Mouse (Mus musculus) retina, adult 2 months (tissue): ENCODE results near the gene Ly9.

Experiments
- DNase-seq: peaks from one replicate; pipeline ENCODE4 v3.0.0-alpha.2; 2012; ENCODE audit warnings: low read depth, low spot score

Ly9 gene

DNA sequence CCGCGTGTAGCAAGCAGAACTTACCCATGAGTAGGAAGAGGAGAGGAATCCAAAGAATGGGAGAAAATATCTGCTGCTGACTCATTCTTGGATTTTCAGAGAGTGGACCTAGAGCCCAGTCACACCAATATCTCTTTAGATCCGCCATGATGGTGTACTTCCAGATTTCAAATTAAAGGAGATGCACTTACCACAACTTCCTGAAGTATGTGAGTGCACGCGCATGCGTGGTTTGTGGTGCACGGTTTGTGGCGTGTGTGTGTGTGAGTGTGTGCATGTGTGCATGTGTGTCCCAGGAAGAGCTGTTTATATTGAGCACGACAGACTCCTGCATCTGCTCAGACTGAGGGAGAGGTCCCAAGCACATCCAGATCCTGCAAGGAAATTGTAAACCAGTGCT lies at the start of gene Ly9:
TSS of gene Ly9 (minus strand) at position 235 of the 400 bp plus-strand sequence.
- no peak for DNase-seq

DNA sequence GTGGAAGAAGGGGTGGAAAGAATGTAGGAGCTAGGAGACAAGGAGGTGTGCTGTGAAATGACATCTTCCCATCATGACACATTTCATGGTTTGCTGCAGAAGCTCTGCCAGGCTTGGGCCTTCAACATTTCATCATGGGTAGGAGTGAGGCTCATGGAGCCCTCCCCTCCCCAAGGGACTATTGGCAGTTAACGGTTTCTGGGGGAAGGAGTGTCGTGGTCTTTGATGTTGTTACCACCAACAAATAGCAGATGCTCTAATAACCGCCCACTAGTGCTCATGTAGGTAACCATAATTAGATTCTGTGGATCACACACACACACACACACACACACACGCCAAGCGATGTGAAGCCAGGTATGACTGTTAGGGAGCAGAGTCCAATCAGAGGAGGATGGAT lies 45.5 kb upstream of the Ly9 start, which contains the start of gene Slamf7:
TSS of gene Slamf7 (minus strand) at position 302 of the 400 bp plus-strand sequence.
- no peak for DNase-seq

DNA sequence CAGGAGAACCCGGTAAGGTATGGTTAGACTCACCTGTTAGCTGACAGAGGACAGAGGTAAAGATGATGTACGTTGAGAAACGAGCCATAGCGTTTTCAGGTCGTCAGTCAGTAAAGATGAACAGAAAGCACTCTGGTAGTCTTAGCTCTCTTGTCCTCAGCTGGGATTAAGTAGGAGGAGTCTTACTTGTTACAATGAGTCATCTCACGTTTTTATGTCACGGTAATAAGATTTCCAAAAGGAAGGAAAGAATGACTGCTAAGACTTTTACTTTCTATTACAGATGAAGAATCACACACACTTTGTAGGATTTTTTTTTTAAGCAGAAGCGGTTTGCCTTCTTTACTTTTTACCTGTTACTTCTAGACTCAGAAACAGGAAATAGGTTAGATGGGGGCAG lies 41.6 kb upstream of the Ly9 start:
- no peak for DNase-seq

DNA sequence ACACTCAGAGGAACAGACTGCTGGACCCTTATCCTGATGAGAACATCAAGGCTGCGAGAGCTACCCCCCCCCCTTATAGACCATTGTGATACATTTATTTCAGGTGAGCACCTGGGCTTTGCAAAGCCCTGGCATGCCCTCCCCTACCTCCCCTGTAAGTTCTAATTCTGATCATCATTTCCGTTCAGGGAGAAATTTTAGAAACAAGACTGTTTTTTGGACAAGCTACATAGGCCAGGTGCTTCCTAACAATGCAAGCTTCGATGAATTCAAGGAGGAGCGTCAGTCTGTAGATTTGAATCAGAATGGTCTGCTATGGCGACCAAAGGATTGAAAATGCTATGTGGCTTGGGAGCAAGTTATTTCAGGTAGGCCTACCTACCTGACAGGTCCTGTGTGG lies 40.5 kb upstream of the Ly9 start:
- no peak for DNase-seq

DNA sequence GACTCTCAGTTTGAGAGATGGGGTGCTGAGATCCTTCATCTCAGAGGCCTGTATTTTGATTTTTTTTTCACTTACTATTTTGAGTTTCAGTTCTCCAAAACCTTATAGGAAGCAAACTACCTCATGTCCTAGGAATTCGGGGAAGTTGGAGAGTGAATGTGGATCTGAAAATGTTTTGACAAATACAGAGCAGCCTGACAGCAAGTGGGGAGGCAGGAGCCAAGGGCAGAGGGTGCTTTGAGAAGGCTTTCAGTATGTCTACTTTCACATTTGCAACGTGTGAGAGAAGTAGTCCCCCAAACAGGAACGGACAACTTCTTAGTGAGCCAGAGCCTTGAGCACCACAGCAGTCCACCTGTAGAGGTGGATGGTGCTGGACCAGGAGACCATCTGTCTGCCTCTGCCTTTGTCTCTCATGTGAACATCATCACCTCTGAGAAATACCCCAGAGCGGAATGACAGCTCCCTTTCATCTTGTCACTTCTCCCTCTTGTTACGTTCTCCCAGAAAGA lies 39.3 kb upstream of the Ly9 start:
- no peak for DNase-seq

DNA sequence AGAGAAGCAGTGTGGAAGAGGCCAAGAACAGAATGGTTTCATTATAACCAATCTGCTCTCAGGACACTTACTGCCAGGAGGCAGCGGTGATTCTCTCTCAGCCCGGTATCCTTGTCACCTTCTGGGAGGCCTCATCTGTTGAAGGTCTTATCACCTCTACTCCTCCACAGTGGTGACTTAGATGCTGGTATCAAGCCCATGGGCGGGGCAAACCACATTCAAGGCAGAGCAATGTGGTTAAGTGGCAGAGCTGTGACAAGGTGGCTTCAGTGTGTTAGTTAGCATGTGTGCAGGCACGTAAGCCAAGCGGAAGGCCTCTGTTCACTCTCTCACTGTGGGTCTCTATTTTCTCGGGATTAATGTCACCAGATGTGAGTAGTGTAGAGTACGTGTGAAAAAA lies 36.4 kb upstream of the Ly9 start:
- DNase-seq, result no peak

DNA sequence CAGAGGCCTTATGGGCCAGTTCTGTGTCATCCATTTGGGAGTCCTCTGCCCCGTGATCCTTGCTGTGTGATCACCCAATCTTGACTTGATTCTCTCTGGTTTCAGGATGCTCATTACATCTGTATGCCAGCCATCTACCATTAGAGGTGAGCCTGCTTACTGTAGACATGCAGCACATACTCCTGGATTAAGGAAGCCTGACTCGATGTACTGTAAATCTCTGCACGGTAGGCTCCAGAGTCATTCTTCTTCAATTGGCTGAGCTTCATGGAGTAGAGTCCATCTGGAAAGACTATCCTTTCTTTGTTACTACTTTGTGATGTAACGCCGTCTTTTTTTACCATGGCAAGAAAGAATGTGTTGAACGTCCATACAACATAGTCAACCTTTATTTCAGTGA lies 33.6 kb upstream of the Ly9 start:
- no peak for DNase-seq

DNA sequence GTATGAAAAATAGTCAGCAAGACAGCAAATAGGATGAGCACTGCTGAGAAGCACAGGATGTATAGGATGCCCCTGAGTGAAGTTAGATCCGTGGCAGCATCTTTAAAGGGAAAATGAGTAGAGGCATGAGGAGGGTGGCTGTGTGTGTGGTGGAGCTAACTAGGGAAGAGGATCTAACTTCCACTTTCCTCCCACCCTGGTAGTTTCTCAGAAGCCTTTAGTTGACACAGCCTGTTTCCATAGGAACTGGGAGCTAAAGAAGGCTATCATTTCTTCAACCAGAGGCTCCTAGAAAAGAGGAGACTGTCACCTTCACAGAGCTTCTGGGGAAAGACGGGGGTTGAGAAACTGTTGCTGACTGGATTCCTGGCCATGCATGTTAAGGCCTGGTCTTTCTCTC lies 31.5 kb upstream of the Ly9 start:
- DNase-seq, result no peak

DNA sequence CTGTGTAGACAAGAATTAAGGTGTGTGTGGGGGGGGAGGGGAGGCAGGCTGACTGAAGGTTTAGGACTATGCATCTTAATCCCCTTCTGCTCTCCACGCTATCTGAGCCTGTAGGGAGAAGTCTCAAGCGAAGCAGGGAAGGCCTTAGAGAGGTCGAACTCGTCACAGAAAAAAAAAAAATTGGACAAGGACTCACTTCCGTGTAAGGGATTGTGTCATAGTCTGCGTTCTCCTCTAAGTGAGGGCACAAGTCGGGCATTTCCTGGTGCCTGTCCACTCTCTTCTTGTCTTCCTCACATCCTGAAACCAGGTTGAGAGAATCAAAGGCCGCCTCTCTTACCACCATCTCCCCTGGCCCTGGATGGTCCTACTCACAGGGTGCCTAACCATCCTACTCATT lies 29.9 kb upstream of the Ly9 start:
- DNase-seq, result no peak

DNA sequence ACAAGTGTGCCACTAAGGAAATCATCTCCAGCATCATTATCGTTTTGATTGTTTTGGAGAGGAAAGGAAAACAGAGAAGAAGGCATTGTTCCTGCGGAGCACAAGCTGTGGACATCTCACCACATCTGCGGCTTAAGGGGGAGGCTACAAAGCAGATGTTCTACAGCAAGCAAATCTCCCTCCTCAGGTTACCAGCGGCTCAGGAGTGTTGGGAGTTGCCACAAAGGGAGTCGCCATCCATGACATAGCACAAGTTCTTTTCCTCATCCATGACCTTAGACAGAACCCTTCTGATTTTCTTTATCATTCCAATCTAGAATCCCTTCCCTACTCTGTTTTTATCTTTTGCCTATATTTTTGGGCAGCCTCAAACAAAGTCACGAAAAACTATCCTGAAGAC lies 28.5 kb upstream of the Ly9 start:
- DNase-seq, result no peak

DNA sequence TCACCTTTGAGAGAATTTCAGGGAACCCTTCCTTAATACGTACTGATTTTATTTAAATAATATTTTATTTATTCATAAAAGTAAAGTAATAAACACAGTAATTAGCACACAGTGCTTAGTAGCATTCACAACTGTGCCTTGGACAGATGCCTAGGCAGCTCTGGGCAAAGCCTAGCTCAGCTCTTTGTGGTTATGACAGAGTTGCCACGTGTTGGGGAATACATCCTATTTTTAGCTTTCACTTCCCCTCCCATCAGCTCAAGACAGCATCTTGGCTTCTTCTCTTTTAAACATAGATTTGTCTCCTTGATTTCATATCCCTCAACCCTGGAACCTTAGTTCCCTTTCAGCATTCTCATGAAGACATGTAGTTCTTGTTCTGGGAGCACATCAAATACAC lies 24.2 kb upstream of the Ly9 start:
- no peak for DNase-seq

DNA sequence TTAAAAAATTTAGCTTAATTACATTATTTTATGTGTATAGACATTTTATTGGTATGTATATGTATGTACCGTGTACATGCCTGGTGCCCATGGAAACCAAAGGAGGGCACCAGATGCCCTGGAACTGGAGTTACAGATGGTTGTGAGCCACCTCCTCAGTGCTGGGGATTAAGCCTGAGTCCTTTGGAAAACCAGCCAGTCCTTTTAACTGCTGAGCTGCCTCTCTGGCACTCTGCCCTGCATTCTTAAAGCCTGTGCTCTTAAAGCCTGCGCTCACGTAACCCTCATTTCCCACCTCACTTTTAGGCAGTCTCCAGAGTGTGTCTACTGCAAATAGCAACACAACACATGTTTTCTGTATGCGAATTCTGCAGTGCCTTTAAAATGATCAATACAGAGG lies 23.7 kb upstream of the Ly9 start:
- no peak for DNase-seq

DNA sequence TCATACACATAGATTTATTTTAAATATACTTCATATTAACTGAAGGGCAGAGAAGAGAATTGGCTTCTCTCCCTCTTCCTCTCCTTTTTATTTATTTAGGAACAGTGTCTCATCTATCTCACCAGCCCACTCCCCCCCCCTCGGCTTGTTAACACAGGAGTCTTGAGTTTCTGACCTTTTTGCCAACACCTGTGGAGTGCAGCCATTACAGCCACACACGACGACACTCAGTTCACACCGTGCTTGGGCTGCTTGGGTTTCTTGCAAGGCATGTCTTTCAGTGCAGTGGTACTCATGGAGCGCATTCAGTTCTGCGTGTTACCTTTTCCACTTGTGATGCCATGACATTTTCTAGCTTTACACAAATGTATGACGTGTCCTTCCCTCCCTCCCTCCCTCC lies 22.8 kb upstream of the Ly9 start:
- DNase-seq, result no peak

DNA sequence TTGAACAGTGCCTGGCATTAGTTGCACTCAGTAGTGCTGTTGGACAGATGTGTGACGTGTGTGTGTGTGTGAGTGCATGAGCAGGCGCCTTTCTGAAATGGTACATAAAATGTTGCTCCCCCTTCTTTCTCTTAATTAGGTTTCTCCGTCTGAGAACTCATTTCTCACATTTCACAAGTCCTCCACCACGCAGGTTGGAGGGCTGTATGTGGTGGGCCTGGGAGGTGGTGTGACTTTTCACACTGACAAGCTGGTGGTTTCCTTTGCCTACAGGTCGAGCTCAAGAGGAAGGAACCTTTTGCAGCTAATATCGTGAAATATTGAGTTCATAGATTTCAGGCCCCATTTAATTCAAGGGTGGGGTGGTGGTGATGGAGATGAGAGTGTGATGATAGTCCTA lies 22.0 kb upstream of the Ly9 start:
- DNase-seq, result no peak

DNA sequence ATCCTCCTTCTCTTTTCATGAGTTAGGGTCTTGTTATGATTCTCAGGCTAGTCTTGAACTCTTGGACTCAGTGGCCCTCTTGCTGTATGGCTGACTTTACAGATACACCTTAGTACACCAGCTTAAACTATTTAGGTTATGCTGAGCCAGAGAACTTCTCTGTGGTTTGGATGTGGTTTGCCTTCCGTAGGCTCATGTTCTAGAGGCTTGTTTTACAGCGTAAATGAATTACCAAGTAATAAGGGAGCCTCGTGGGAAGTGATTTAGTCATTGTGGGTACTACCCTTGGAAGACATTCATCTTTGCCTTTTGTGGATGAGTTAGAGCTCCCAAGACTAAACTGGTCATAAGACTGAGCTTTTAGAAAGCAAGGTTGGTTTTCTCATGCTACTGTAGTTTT lies 20.6 kb upstream of the Ly9 start:
- DNase-seq, result no peak

DNA sequence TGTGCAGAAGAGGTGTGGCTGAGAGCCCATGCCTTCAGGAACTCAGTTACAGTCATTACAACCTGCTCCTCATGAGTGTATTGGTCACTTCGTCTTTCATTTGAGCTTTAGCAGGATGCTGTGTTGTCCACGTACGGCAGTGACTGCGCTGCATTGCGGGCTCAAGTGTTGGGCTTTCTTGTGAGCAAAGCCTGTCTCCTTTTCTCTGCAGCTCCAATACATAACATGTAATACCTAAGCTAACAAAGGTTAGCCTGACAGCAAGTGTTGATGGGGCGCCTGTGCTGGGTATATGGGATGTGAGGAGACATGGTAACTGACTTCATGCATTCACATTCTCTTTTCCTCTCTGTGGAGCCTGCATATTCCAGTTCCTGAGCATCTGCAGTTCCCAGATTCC lies 12.9 kb upstream of the Ly9 start:
- no peak for DNase-seq

DNA sequence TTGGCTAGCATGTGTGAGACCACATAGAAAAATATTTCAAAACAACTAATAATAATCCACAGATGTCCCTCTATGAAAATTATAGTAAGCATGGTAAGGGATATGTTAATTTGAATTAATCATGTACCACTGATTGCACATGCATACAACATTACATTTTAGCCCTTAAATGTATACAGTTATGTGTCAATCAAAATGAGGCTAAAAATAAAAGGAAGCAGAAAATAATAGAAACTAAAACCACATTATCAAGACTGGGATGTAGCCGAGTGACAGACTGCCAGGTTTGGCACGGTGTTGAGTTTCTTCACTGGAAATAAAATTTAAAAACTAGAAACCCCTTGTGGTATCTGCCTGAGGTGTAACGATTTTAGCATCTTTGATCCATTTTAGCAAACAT lies 12.4 kb upstream of the Ly9 start:
- DNase-seq, result no peak

DNA sequence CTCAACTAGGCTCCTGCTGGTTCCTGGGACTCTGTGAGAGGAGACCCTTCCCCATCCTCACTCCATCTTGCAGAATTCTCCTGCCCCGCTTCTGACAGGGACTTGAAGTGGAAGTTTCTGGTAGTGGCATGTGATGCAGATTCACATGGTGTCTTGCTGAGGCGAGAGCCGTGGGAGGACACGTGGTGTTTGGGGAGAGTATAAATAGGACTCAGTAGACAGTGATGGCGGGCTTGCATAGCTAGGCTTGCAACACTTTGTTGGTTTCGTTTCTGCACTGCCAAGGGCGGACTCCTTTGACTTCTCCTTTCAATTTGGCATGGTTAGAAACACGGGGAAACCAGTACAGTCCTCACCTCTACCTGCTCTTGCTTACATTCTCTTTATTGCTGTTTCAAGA lies 11.8 kb upstream of the Ly9 start:
- DNase-seq, result no peak

DNA sequence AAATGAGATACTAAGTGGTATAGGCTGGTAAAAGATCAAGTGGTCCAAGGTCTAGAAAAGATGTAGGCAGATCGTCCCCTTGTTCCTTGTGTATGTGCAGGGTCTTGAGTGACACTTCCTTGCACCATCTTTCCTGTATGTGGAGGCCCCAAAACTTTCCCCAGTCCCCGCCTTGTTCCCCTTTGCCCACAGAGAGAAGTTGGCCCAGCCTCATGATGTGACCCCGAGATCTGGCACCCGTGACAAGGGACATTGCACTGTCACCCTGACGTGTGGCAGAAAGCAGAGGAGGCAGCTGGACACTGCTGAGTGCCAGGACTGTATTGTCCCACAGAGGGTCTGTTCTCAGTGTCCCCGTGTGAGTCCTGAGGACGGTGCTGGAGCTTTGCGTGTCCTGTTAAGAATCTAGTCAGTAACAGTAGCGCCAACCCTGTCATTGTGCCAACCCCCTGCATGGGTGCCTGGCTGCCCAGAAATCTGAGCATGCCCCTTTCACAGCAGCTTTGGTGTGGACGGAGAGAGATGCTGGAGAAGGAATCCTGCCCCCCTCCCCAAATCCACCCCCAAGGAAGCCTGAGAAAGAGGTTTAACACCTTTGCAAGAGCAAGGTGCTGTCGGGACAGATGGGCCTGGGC lies 9.8 kb upstream of the Ly9 start:
- DNase-seq, result no peak

DNA sequence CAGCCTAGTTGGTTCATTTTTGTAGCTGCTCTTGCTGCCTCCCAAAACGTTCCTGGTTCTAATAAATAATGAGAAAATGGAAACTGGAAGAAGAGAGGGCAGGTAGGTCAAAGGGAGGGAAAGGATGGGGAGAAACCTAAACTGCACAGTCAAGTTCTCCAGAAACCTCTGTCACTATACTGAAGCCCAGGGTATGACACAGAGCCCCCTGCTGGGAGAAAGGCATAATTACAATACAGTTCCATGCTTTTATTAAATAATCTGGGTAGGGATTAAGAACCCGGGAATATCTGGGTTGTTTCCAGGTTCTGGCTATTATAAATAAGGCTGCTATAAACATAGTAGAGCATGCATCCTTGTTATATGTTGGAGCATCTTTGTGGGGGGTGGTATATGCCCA lies 6.8 kb upstream of the Ly9 start:
- no peak for DNase-seq

DNA sequence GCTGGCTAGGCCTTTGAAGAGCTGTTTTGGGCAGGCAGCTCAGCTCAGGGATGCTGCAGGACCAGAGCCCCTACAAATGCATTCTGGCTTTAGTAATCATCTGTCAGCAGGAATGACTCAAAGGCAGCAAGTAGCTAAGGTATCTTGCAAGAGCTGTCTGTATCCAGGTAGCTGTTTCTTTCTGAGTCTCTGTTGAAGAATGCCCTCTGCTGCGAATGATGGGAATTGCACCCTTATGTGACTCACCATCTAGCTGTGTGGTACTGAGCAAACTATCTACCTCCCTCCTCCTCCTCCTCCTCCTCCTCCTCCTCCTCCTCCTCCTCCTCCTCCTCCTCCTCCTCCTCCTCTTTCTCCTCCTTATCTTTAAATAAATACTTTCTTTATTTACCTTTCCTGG lies 3.6 kb upstream of the Ly9 start:
- no peak for DNase-seq

DNA sequence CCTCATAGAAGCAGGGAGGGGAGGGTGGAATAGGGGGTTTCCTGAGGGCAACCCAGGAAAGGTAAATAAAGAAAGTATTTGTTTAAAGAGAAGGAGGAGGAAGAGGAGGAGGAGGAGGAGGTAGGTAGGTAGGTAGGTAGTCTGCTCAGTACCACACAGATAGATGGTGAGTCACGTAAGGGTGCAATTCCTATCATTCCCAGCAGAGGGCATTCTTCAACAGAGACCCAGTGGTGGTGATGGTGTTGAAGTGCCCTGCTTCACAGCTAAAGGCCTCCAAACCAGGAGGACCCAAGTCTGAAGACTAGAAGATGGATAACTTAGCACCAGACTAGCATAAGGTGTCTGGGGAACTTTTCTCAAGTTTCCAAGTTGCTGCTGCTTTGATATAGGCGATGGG lies 2.8 kb upstream of the Ly9 start:
- DNase-seq, result no peak

DNA sequence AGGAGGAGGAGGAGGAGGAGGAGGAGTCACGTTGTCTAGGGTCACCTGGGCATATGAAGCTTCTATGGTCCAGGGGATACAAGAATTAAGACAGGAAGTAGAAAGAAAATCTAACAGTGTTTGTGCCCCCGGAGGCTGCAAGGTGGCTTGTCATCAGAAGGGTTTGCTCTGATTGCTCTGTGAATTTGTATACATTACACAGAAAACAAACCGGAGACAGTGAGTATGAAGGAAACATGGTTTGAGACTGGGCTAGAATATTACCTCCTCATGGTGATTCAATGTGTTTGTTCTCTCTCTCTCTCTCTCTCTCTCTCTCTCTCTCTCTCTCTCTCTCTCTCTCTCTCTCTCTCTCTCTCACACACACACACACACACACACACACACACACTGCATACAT lies 554 bp downstream of the Ly9 start:
- DNase-seq, result no peak

DNA sequence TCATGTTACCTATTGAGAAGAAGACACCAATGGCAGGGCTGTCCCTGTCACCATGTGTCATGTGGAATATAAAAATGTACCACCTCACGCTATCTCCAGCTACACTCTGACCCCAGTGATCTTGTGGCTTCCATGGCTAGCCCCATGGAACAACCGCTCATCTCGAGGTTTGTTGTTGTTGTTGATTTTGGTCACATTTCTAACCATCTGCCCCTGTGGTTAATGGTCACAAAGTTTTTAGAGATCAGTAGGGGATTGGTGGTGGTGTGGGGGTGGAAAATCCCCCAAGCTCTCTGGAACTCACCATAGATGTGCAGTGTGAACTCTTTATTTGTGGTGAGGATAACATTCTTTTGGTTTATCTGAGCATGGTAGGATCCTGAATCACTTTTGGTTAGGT lies 2.5 kb downstream of the Ly9 start:
- DNase-seq, result no peak
